Mouse (Mus musculus) ES-E14 (cell line): ENCODE data around the gene Asphd2. TPM values are rescaled to one million over a fixed set of nuclear protein-coding genes. Genes with fewer than 3 reads are reported as not detected.

Experiments
- DNase-seq: peaks from one replicate; pipeline ENCODE4 v3.0.0-alpha.2; 2013; ENCODE audit warnings: low read depth, low spot score
- H3K27ac ChIP-seq: 2 replicates; pipeline ENCODE4 v1.5.1; 2012; ENCODE audit warnings: low read depth, mild to moderate bottlenecking, low read length, moderate library complexity, mixed read lengths; ENCODE audit not compliant: poor library complexity, insufficient read depth, severe bottlenecking
- H3K36me3 ChIP-seq: 2 replicates; pipeline ENCODE4 v1.6.1; 2012; ENCODE audit warnings: mild to moderate bottlenecking, low read length, moderate library complexity, mixed read lengths; ENCODE audit not compliant: control insufficient read depth, poor library complexity, insufficient read depth, severe bottlenecking
- H3K4me1 ChIP-seq, 2 experiments: fragments of 150-350 bp in 1 of 2; sonication (generic) in 1 of 2; 2 replicates each; pipeline ENCODE4 v1.6.1; 2012; ENCODE audit warnings: low read length in 2 of 2, mild to moderate bottlenecking in 1 of 2, mixed read lengths in 1 of 2; ENCODE audit not compliant: control insufficient read depth in 2 of 2, insufficient read depth in 2 of 2, poor library complexity in 1 of 2
- H3K4me3 ChIP-seq, 2 experiments: fragments of 150-350 bp in 1 of 2; sonication (generic) in 1 of 2; 2 replicates each; pipeline ENCODE4 v1.5.1; 2012; ENCODE audit warnings: low read length in 2 of 2, low read depth in 1 of 2, mild to moderate bottlenecking in 1 of 2, mixed read lengths in 1 of 2; ENCODE audit not compliant: insufficient read depth in 1 of 2, poor library complexity in 1 of 2, severe bottlenecking in 1 of 2
- H3K9ac ChIP-seq: 2 replicates; pipeline ENCODE4 v1.6.1; 2012; ENCODE audit warnings: low read depth, mild to moderate bottlenecking, low read length, mixed read lengths; ENCODE audit not compliant: poor library complexity, insufficient read depth, severe bottlenecking
- H3K9me3 ChIP-seq: fragments of 150-350 bp; sonication (generic); 2 replicates; pipeline ENCODE4 v1.6.1; 2012; ENCODE audit warnings: low read depth, mild to moderate bottlenecking, low read length; ENCODE audit not compliant: control insufficient read depth, insufficient read depth
- CHD2 ChIP-seq: IDR thresholded peaks from 2 replicates; pipeline ENCODE4 v1.6.1; 2014; ENCODE audit warnings: mild to moderate bottlenecking, low read depth, low read length, inconsistent platforms
- HCFC1 ChIP-seq: IDR thresholded peaks from 2 replicates; pipeline ENCODE4 v1.6.1; 2012; ENCODE audit warnings: low read length, inconsistent platforms, borderline replicate concordance; ENCODE audit not compliant: insufficient read depth
- MAFK ChIP-seq: IDR thresholded peaks from 2 replicates; pipeline ENCODE4 v1.6.1; 2014; ENCODE audit warnings: mild to moderate bottlenecking, low read depth, low read length, inconsistent platforms; ENCODE audit not compliant: insufficient read depth
- ZC3H11A ChIP-seq: IDR thresholded peaks from 2 replicates; pipeline ENCODE4 v1.6.1; 2012; ENCODE audit warnings: low read depth, mild to moderate bottlenecking, inconsistent platforms, low read length, borderline replicate concordance
- ZNF384 ChIP-seq: IDR thresholded peaks from 2 replicates; pipeline ENCODE4 v1.6.1; 2012; ENCODE audit warnings: low read depth, low read length, inconsistent platforms
- in situ Hi-C, 2 experiments: fragments of 600-800 bp; cut with MboI; formaldehyde crosslinking; loops; one replicate each; pipeline ENCODE4 v1.15.1; 2025; ENCODE audit warnings: low sequenced_read_pairs in 2 of 2, inconsistent platforms in 1 of 2; ENCODE audit not compliant: unreplicated experiment in 2 of 2
- total RNA-seq: library from RNA; depleted of rRNA; stranded (reverse); fragments of 300-350 nt; gene quantifications from 2 replicates; pipeline ENCODE4 v1.2.3, GENCODE M21; 2012

The Asphd2 gene
- total RNA-seq, 1 experiment: 4.6 TPM

DNA sequence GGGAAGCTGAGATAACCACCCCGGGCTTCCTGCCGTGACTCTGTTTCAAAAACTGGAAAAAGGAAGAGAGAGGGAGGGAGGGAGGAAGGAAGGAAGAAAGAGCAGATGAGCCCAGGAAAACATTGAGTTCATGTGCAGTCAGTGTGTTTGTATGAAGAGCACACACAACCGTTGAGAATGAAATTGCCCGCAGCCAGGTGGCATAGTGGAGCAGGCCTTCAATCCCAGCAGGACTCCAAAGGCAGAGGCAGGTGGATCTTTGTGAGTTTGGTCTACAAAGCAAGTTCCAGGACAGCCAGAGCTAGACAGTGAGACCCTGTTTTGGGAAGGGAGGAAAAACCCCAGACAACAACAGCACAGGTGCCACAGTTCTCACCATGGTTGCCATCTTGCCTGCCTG lies 27.3 kb downstream of the Asphd2 start:
- Histone ChIP-seq H3K4me1 (peaks cover 0 to 3% of the 10 kb centered on the region in 2 experiments; a peak in 1 of 4 replicates), H3K9me3 (no peaks in the 10 kb centered on the region), H3K4me3 (no peak overlapping the region), H3K9ac (no peak overlapping the region), H3K36me3 (peaks cover 39% of the 10 kb centered on the region; the same call in 1 of the 2 replicates), H3K27ac (no peak overlapping the region)
- in situ Hi-C loops: no loop called here
- TF ChIP-seq ZNF384 (no peak), ZC3H11A (no peak), MAFK (no peak)
- DNase-seq: no peak

- Histone ChIP-seq H3K4me1 (peaks cover 0 to 3% of the 10 kb centered on the region in 2 experiments; a peak in 1 of 4 replicates), H3K9me3 (no peaks in the 10 kb centered on the region), H3K36me3 (peaks cover 36% of the 10 kb centered on the region; the same call in 1 of the 2 replicates), H3K4me3 (no peak overlapping the region), H3K27ac (no peak overlapping the region), H3K9ac (no peak overlapping the region)
- TF ChIP-seq ZNF384 (no peak), ZC3H11A (no peak), HCFC1 (no peak), MAFK (no peak), CHD2 (no peak)
- no peak for DNase-seq
- in situ Hi-C loops: no loop called here
Observed at GRCm38 (mm10) chr5:112366879-112367278, 27.8 kb downstream of the Asphd2 start.

- Histone ChIP-seq H3K27ac (no peak overlapping the region), H3K9ac (no peak overlapping the region), H3K36me3 (peaks cover 22% of the 10 kb centered on the region; the same call in 1 of the 2 replicates), H3K4me3 (no peak overlapping the region), H3K4me1 (peaks cover 0 to 3% of the 10 kb centered on the region in 2 experiments; a peak in 1 of 4 replicates), H3K9me3 (no peaks in the 10 kb centered on the region)
- DNase-seq: no peak
- in situ Hi-C loops: no loop called here
- TF ChIP-seq CHD2: no peak
- TF ChIP-seq ZNF384: no peak
- no peak for TF ChIP-seq MAFK
- no peak for TF ChIP-seq ZC3H11A
- TF ChIP-seq HCFC1: no peak
Observed at GRCm38 (mm10) chr5:112364184-112364797, 30.4 kb downstream of the Asphd2 start.

DNA sequence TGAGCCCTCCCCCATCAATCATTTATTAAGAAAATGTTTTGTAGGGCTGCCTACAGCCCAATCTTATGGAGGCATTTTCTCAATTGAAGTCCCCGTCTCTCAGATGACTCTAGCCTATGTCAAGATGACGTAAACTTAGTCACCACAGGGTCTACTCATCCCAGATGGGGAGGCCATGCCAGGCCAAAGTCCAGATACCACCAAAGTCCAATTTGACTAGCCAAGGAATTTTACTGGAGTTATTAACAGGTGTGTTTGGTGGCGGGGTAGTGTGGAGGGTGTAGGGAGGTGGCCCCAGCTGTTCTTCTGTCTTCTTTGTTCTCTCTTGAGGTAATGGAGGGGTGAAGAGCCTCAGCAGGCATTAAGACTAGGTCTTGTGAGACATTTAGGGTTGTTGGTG lies 34.6 kb downstream of the Asphd2 start:
- Histone ChIP-seq H3K9me3 (no peaks in the 10 kb centered on the region), H3K36me3 (peaks cover 17% of the 10 kb centered on the region; the same call in 1 of the 2 replicates), H3K4me1 (peaks cover 2 to 6% of the 10 kb centered on the region in 2 experiments; a peak in 1 of 4 replicates), H3K4me3 (no peak overlapping the region), H3K27ac (no peak overlapping the region), H3K9ac (no peak overlapping the region)
- no peak for DNase-seq
- in situ Hi-C loops: no loop called here
- TF ChIP-seq CHD2 (no peak), MAFK (no peak), HCFC1 (no peak), ZC3H11A (no peak), ZNF384 (no peak)
